Mouse (Mus musculus): ENCODE data around the gene Ttll1. TPM values are rescaled to one million over a fixed set of nuclear protein-coding genes. Genes with fewer than 3 reads are reported as not detected.

The Ttll1 gene
- polyA plus RNA-seq, 1 experiment from 2014 or later: 69.8 TPM

- Histone ChIP-seq H3K4me1 (no peaks in the 10 kb centered on the region), H3K27ac (no peak overlapping the region), H3K27me3 (no peaks in the 10 kb centered on the region), H3K4me2 (no peak overlapping the region), H3K36me3 (ENCODE audit: poor library complexity, severe bottlenecking) (no peaks in the 10 kb centered on the region), H3K9me3 (replicated peaks) (no peaks in the 10 kb centered on the region), H3K9ac (no peak overlapping the region), H3K4me3 (no peak overlapping the region)
- no peak for ATAC-seq
- 45% methylated on average over 5 of the region's 5 CpGs for WGBS
Measured at GRCm38 (mm10) chr15:83474466-83474836, 36.2 kb downstream of the Ttll1 start.

- H3K4me2 ChIP-seq: no peak overlapping the region
- WGBS: 72% methylated on average over 10 of the region's 10 CpGs
- ATAC-seq: no peak
- no peaks in the 10 kb centered on the region for H3K4me1 ChIP-seq
- no peaks in the 10 kb centered on the region for H3K27me3 ChIP-seq
- H3K27ac ChIP-seq: no peak overlapping the region
- no peaks in the 10 kb centered on the region for H3K36me3 ChIP-seq (ENCODE audit: poor library complexity, severe bottlenecking)
- no peak overlapping the region for H3K9ac ChIP-seq
- H3K4me3 ChIP-seq: no peak overlapping the region
- no peaks in the 10 kb centered on the region for H3K9me3 ChIP-seq (replicated peaks)
Measured at GRCm38 (mm10) chr15:83473832-83474465, 36.7 kb downstream of the Ttll1 start.

- Histone ChIP-seq H3K9me3 (replicated peaks) (no peaks in the 10 kb centered on the region), H3K4me2 (no peak overlapping the region)
Measured at GRCm38 (mm10) chr15:83473251-83473650, 37.4 kb downstream of the Ttll1 start.

GRCm38 (mm10) chr15:83471476-83471875, 39.2 kb downstream of the Ttll1 start:
- Histone ChIP-seq H3K36me3 (ENCODE audit: poor library complexity, severe bottlenecking) (no peaks in the 10 kb centered on the region), H3K4me1 (no peaks in the 10 kb centered on the region), H3K27ac (no peak overlapping the region), H3K4me3 (no peak overlapping the region), H3K9ac (no peak overlapping the region), H3K4me2 (no peak overlapping the region), H3K9me3 (replicated peaks) (no peaks in the 10 kb centered on the region), H3K27me3 (no peaks in the 10 kb centered on the region)
- ATAC-seq: no peak
- 76% methylated on average over 7 of the region's 7 CpGs for WGBS

More at GRCm38 (mm10) chr15:83473251-83473650, 37.4 kb downstream of the Ttll1 start:
- Histone ChIP-seq H3K36me3 (ENCODE audit: poor library complexity, severe bottlenecking) (no peaks in the 10 kb centered on the region), H3K9ac (no peak overlapping the region), H3K4me1 (no peaks in the 10 kb centered on the region), H3K27ac (no peak overlapping the region), H3K4me3 (no peak overlapping the region), H3K27me3 (no peaks in the 10 kb centered on the region)
- no peak for ATAC-seq
- WGBS: 89% methylated on average over 1 of the region's 1 CpGs

GRCm38 (mm10) chr15:83470443-83470842, 40.2 kb downstream of the Ttll1 start:
- Histone ChIP-seq H3K9ac (no peak overlapping the region), H3K4me2 (no peak overlapping the region), H3K36me3 (ENCODE audit: poor library complexity, severe bottlenecking) (no peaks in the 10 kb centered on the region), H3K4me1 (no peaks in the 10 kb centered on the region), H3K4me3 (no peak overlapping the region), H3K27me3 (no peaks in the 10 kb centered on the region), H3K9me3 (replicated peaks) (no peaks in the 10 kb centered on the region), H3K27ac (no peak overlapping the region)
- ATAC-seq: no peak
- 78% methylated on average over 8 of the region's 8 CpGs for WGBS

GRCm38 (mm10) chr15:83469279-83469821, 41.3 kb downstream of the Ttll1 start:
- H3K4me1 ChIP-seq: no peaks in the 10 kb centered on the region
- 69% methylated on average over 6 of the region's 6 CpGs for WGBS
- no peak overlapping the region for H3K4me2 ChIP-seq
- no peak overlapping the region for H3K9ac ChIP-seq
- H3K4me3 ChIP-seq: no peak overlapping the region
- no peak overlapping the region for H3K27ac ChIP-seq
- no peaks in the 10 kb centered on the region for H3K9me3 ChIP-seq (replicated peaks)
- ATAC-seq: no peak
- H3K36me3 ChIP-seq (ENCODE audit: poor library complexity, severe bottlenecking): no peaks in the 10 kb centered on the region
- no peaks in the 10 kb centered on the region for H3K27me3 ChIP-seq

- no peak overlapping the region for H3K9ac ChIP-seq
- H3K4me3 ChIP-seq: no peak overlapping the region
- no peaks in the 10 kb centered on the region for H3K27me3 ChIP-seq
- H3K4me2 ChIP-seq: no peak overlapping the region
- ATAC-seq: no peak
- peaks cover 12% of the 10 kb centered on the region for H3K4me1 ChIP-seq
- no peaks in the 10 kb centered on the region for H3K36me3 ChIP-seq (ENCODE audit: poor library complexity, severe bottlenecking)
- 84% methylated on average over 9 of the region's 9 CpGs for WGBS
- no peak overlapping the region for H3K27ac ChIP-seq
- no peaks in the 10 kb centered on the region for H3K9me3 ChIP-seq (replicated peaks)
Measured at GRCm38 (mm10) chr15:83467232-83467966, 43.3 kb downstream of the Ttll1 start.

GRCm38 (mm10) chr15:83466331-83466730, 44.4 kb downstream of the Ttll1 start:
- H3K9me3 ChIP-seq (replicated peaks): no peaks in the 10 kb centered on the region
- 82% methylated on average over 4 of the region's 4 CpGs for WGBS
- no peaks in the 10 kb centered on the region for H3K36me3 ChIP-seq (ENCODE audit: poor library complexity, severe bottlenecking)
- no peak overlapping the region for H3K9ac ChIP-seq
- peaks cover 12% of the 10 kb centered on the region for H3K4me1 ChIP-seq
- no peak overlapping the region for H3K4me2 ChIP-seq
- H3K27me3 ChIP-seq: no peaks in the 10 kb centered on the region
- no peak for ATAC-seq
- H3K4me3 ChIP-seq: no peak overlapping the region
- no peak overlapping the region for H3K27ac ChIP-seq

- no peak overlapping the region for H3K27ac ChIP-seq
- H3K4me2 ChIP-seq: peak overlapping the region; percentile 87
- ATAC-seq: no peak; the same call in 1 of the 2 replicates
- peak overlapping the region; percentile 69 for H3K4me3 ChIP-seq
- H3K9me3 ChIP-seq (replicated peaks): no peaks in the 10 kb centered on the region
- H3K9ac ChIP-seq: no peak overlapping the region
- no peaks in the 10 kb centered on the region for H3K36me3 ChIP-seq (ENCODE audit: poor library complexity, severe bottlenecking)
- WGBS: 79% methylated on average over 19 of the region's 19 CpGs
- no peaks in the 10 kb centered on the region for H3K27me3 ChIP-seq
- H3K4me1 ChIP-seq: peaks cover 12% of the 10 kb centered on the region
Measured at GRCm38 (mm10) chr15:83464905-83465650, 45.6 kb downstream of the Ttll1 start.

- no peak within 1 kb of the TSS for H3K27ac ChIP-seq
- H3K27me3 ChIP-seq: no peaks in the 10 kb centered on the region
- under 1% methylated on average over 85 of the region's 88 CpGs for WGBS
Measured at GRCm38 (mm10) chr15:83464083-83464904, 46.4 kb downstream of the Ttll1 start, which contains the start of gene Pacsin2. Pacsin2 (minus strand) TSS chr15:83464606.

GRCm38 (mm10) chr15:83463369-83464082, 47.2 kb downstream of the Ttll1 start:
- no peaks in the 10 kb centered on the region for H3K27me3 ChIP-seq
- H3K9ac ChIP-seq: peak overlapping the region; percentile 74

More at GRCm38 (mm10) chr15:83464083-83464904, 46.4 kb downstream of the Ttll1 start, which contains the start of gene Pacsin2:
- Histone ChIP-seq H3K4me1 (peaks cover 12% of the 10 kb centered on the region), H3K4me3 (peak within 1 kb of the TSS; percentile 69), H3K9ac (peak within 1 kb of the TSS; percentile 74), H3K9me3 (replicated peaks) (no peaks in the 10 kb centered on the region), H3K4me2 (peak within 1 kb of the TSS; percentile 87), H3K36me3 (ENCODE audit: poor library complexity, severe bottlenecking) (no peaks in the 10 kb centered on the region)
- peak; percentile 99 for ATAC-seq

More at GRCm38 (mm10) chr15:83463369-83464082, 47.2 kb downstream of the Ttll1 start:
- WGBS: 12% methylated on average over 17 of the region's 17 CpGs
- no peaks in the 10 kb centered on the region for H3K36me3 ChIP-seq (ENCODE audit: poor library complexity, severe bottlenecking)
- peak overlapping the region; percentile 69 for H3K4me3 ChIP-seq
- peak overlapping the region; percentile 87 for H3K4me2 ChIP-seq
- no peak for ATAC-seq
- H3K9me3 ChIP-seq (replicated peaks): no peaks in the 10 kb centered on the region
- H3K4me1 ChIP-seq: peaks cover 12% of the 10 kb centered on the region
- no peak overlapping the region for H3K27ac ChIP-seq

Data from forebrain, embryonic 13.5 days (tissue).